Mouse (Mus musculus) forebrain, embryonic 14.5 days (tissue): ENCODE measurements around the gene Slc39a11. TPM values are rescaled to one million over a fixed set of nuclear protein-coding genes. Genes with fewer than 3 reads are reported as not detected.

Experiments used
- ATAC-seq: fragments of 200-750 bp; cut with Nextera tagmentation; 2 replicates; pipeline ENCODE4 v1.8.0; 2017; ENCODE audit warnings: mild to moderate bottlenecking, moderate library complexity
- DNase-seq: peaks from one replicate; pipeline ENCODE4 v3.0.0-alpha.2; 2015; ENCODE audit warnings: low spot score
- H3K27ac ChIP-seq: fragments of 300-500 bp; sonication (generic); 2 replicates; pipeline ENCODE4 v1.5.1; 2014; ENCODE audit warnings: low read depth, mild to moderate bottlenecking, control low read depth, low read length, moderate library complexity
- H3K27me3 ChIP-seq: fragments of 300-500 bp; sonication (generic); replicated peaks from 2 replicates; pipeline ENCODE4 v1.6.1; 2014; ENCODE audit warnings: low read length, control low read depth, mixed read lengths; ENCODE audit not compliant: control insufficient read depth, insufficient read depth
- H3K36me3 ChIP-seq: fragments of 300-500 bp; sonication (generic); 2 replicates; pipeline ENCODE4 v1.6.1; 2014; ENCODE audit warnings: low read length, control low read depth; ENCODE audit not compliant: control insufficient read depth, insufficient read depth
- H3K4me1 ChIP-seq: fragments of 300-500 bp; sonication (generic); 2 replicates; pipeline ENCODE4 v1.6.1; 2014; ENCODE audit warnings: antibody characterized with exemption, low read length, control low read depth; ENCODE audit not compliant: control insufficient read depth, insufficient read depth
- H3K4me2 ChIP-seq: fragments of 300-500 bp; sonication (generic); 2 replicates; pipeline ENCODE4 v1.6.1; 2014; ENCODE audit warnings: mild to moderate bottlenecking, control low read depth, low read length
- H3K4me3 ChIP-seq: fragments of 300-500 bp; sonication (generic); 2 replicates; pipeline ENCODE4 v1.5.1; 2014; ENCODE audit warnings: low read depth, low read length, control low read depth
- H3K9ac ChIP-seq: fragments of 300-500 bp; sonication (generic); 2 replicates; pipeline ENCODE4 v1.6.1; 2014; ENCODE audit warnings: mild to moderate bottlenecking, low read length, control low read depth, moderate library complexity
- H3K9me3 ChIP-seq: fragments of 300-500 bp; sonication (generic); replicated peaks from 2 replicates; pipeline ENCODE4 v1.6.1; 2016; ENCODE audit warnings: low read length, control low read depth, mixed read lengths; ENCODE audit not compliant: control insufficient read depth
- WGBS: fragments of 180-500 bp; shearing (Covaris S2); extraction: QIAGEN DNeasy Blood & Tissue Kit; methylation state at CpG from one replicate; pipeline ENCODE4 v1.1.7; 2014; 5-methylcytosine and 5-hydroxymethylcytosine counted together
- polyA plus RNA-seq: library from polyadenylated mRNA; unstranded; fragments of >200 nt; fragmentation: Nextera tagmentation; extraction: Ambion mirVana; gene quantifications from 2 replicates; pipeline ENCODE4 v1.2.1, GENCODE M21; 2014

Slc39a11 gene
- polyA plus RNA-seq, 1 experiment from 2014 or later, result 29.5 TPM

GRCm38 (mm10) chr11:113633398-113633797 is 16.5 kb downstream of the Slc39a11 start:
- H3K36me3 ChIP-seq, result no peaks in the 10 kb centered on the region
- WGBS, result 88% methylated on average over 5 of the region's 5 CpGs
- H3K4me1 ChIP-seq, result no peaks in the 10 kb centered on the region
- no peak for DNase-seq
- H3K27me3 ChIP-seq, result no peaks in the 10 kb centered on the region
- ATAC-seq, result no peak
- H3K27ac ChIP-seq, result no peak overlapping the region
- no peak overlapping the region for H3K4me2 ChIP-seq
- H3K9me3 ChIP-seq, result no peaks in the 10 kb centered on the region
- H3K4me3 ChIP-seq, result no peak overlapping the region
- H3K9ac ChIP-seq, result no peak overlapping the region

DNA sequence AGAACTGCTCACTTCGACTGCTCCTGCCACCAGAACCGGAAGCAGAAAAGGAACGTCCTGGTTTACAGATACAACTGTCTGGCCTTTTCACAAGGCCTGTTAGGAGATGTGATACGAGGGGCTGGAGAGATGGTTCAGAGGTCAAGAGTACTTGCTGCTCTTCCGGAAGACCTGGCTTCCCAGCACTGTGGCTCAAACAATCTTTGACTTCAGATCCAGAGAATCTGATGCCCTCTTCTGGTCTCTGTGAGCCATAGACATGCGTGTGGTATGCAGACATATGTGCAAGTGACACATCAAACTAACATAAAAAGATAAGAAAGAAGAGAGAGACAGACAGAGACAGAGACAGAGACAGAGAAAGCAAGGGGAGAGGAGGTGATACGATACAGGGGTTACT is 17.6 kb downstream of the Slc39a11 start:
- Histone ChIP-seq H3K4me3 (no peak overlapping the region), H3K4me2 (no peak overlapping the region), H3K4me1 (no peaks in the 10 kb centered on the region), H3K9me3 (no peaks in the 10 kb centered on the region), H3K27ac (no peak overlapping the region), H3K36me3 (0 out of 2 replicates have a peak, but pooled peaks cover 5% of the 10 kb centered on the region), H3K27me3 (no peaks in the 10 kb centered on the region), H3K9ac (no peak overlapping the region)
- DNase-seq, result no peak
- ATAC-seq, result no peak
- WGBS, result 86% methylated on average over 7 of the region's 7 CpGs

- H3K27ac ChIP-seq, result no peak overlapping the region
- H3K4me1 ChIP-seq, result no peaks in the 10 kb centered on the region
- H3K36me3 ChIP-seq, result 0 out of 2 replicates have a peak, but pooled peaks cover 7% of the 10 kb centered on the region
- no peak overlapping the region for H3K4me2 ChIP-seq
- H3K4me3 ChIP-seq, result no peak overlapping the region
- WGBS, result 88% methylated on average over 8 of the region's 8 CpGs
- no peak for DNase-seq
- no peak overlapping the region for H3K9ac ChIP-seq
- H3K27me3 ChIP-seq, result no peaks in the 10 kb centered on the region
- no peaks in the 10 kb centered on the region for H3K9me3 ChIP-seq
- no peak for ATAC-seq
These were observed 18.0 kb downstream of the Slc39a11 start for GRCm38 (mm10) chr11:113631862-113632261.

- H3K27me3 ChIP-seq, result no peaks in the 10 kb centered on the region
- 78% methylated on average over 8 of the region's 8 CpGs for WGBS
- H3K4me1 ChIP-seq, result no peaks in the 10 kb centered on the region
- no peak overlapping the region for H3K4me3 ChIP-seq
- H3K9ac ChIP-seq, result no peak overlapping the region
- H3K36me3 ChIP-seq, result 0 out of 2 replicates have a peak, but pooled peaks cover 7% of the 10 kb centered on the region
- no peak overlapping the region for H3K27ac ChIP-seq
- DNase-seq (no peak), ATAC-seq (no peak)
- no peaks in the 10 kb centered on the region for H3K9me3 ChIP-seq
- H3K4me2 ChIP-seq, result no peak overlapping the region
These were observed 18.6 kb downstream of the Slc39a11 start for GRCm38 (mm10) chr11:113631302-113631701.

GRCm38 (mm10) chr11:113630642-113631041 is 19.2 kb downstream of the Slc39a11 start:
- peak; percentile 67 for DNase-seq
- H3K27me3 ChIP-seq, result no peaks in the 10 kb centered on the region

DNA sequence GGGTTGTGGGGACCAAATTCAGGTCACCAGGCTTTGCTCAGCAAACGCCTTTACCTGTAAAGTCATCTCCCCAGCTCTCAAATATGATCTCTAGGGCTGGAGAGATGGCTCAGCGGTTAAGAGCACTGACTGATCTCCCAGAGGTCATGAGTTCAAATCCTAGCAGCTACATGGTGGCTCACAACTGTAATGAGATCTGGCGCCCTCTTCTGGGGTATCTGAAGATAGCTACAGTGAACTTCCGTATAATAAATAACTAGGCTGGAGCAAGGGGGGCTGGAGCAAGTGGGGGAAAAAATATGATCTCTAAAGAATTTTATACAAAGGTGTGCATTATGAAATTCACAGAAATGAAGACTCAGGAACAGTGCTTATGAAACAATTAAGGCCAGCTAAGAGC is 22.1 kb downstream of the Slc39a11 start:
- Histone ChIP-seq H3K4me1 (no peaks in the 10 kb centered on the region), H3K9me3 (no peaks in the 10 kb centered on the region), H3K9ac (no peak overlapping the region), H3K4me3 (no peak overlapping the region), H3K27ac (no peak overlapping the region), H3K27me3 (no peaks in the 10 kb centered on the region), H3K4me2 (no peak overlapping the region), H3K36me3 (peaks cover 26% of the 10 kb centered on the region)
- DNase-seq (no peak), ATAC-seq (no peak)
- WGBS, result 57% methylated on average over 4 of the region's 4 CpGs

More at GRCm38 (mm10) chr11:113630642-113631041, 19.2 kb downstream of the Slc39a11 start:
- peaks cover 8% of the 10 kb centered on the region; the same call in 1 of the 2 replicates for H3K36me3 ChIP-seq
- H3K27ac ChIP-seq, result no peak overlapping the region
- no peak overlapping the region for H3K4me2 ChIP-seq
- no peaks in the 10 kb centered on the region for H3K9me3 ChIP-seq
- no peak overlapping the region for H3K4me3 ChIP-seq
- no peak for ATAC-seq
- WGBS, result 61% methylated on average over 7 of the region's 7 CpGs
- no peaks in the 10 kb centered on the region for H3K4me1 ChIP-seq
- no peak overlapping the region for H3K9ac ChIP-seq

- 95% methylated on average over 18 of the region's 18 CpGs for WGBS
- H3K36me3 ChIP-seq, result peaks cover 26% of the 10 kb centered on the region
- DNase-seq (no peak), ATAC-seq (no peak)
- no peak overlapping the region for H3K4me3 ChIP-seq
- H3K4me2 ChIP-seq, result no peak overlapping the region
- H3K9ac ChIP-seq, result no peak overlapping the region
- 0 out of 2 replicates have a peak, but pooled peaks cover 4% of the 10 kb centered on the region for H3K4me1 ChIP-seq
- no peaks in the 10 kb centered on the region for H3K9me3 ChIP-seq
- 0 out of 2 replicates have a peak, but pooled peaks cover 5% of the 10 kb centered on the region for H3K27me3 ChIP-seq
- no peak overlapping the region for H3K27ac ChIP-seq
These were observed 24.4 kb downstream of the Slc39a11 start for GRCm38 (mm10) chr11:113625437-113625836.

DNA sequence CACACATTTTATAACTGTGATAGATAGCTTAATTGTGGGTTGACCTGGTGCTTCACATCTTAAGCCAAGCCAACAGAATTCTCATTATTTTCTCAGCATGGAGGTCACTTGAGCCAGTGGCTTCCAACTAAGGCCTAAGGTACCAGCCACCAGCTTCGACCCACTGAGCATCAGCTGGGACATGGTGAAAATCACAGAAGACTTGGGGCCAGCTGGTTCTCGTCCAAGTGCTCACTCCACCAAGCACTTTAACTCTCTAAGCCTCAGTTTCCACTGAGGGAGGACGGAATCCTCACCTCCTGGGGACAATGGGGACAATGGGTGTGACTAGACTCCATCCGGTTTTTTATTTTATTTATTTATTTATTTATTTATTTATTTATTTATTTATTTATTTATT is 27.9 kb downstream of the Slc39a11 start:
- H3K4me1 ChIP-seq, result peaks cover 8% of the 10 kb centered on the region; the same call in 1 of the 2 replicates
- no peak for DNase-seq
- peaks cover 19% of the 10 kb centered on the region for H3K36me3 ChIP-seq
- H3K4me3 ChIP-seq, result 0 out of 2 replicates have a peak overlapping the region, but pooled peaks have one; percentile 59
- WGBS, result 81% methylated on average over 4 of the region's 4 CpGs
- H3K27me3 ChIP-seq, result 0 out of 2 replicates have a peak, but pooled peaks cover 6% of the 10 kb centered on the region
- H3K9me3 ChIP-seq, result no peaks in the 10 kb centered on the region
- peak overlapping the region; percentile 96 for H3K4me2 ChIP-seq
- H3K9ac ChIP-seq, result no peak overlapping the region
- H3K27ac ChIP-seq, result no peak overlapping the region
- ATAC-seq, result no peak

DNA sequence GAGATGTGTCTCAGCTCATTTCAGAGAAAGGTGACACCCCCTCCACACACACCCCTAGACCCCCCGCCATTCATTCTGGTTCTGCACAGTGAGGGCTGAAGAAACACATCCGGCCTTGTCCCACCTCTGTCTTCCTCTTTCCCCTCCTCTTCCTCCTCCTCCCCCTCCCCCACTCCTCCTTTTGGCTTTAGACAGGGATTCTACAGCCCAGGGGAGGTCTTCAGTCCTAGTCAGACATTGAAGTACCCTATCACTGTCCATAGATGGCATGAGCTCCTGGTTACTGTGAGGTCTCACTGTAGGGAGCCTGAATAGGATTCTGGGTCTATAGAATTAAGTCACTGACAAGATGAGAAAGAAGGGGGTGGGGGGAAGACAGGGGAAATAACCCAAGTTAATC is 28.9 kb downstream of the Slc39a11 start:
- Histone ChIP-seq H3K9ac (peak overlapping the region; percentile 74), H3K27me3 (0 out of 2 replicates have a peak, but pooled peaks cover 8% of the 10 kb centered on the region), H3K27ac (no peak overlapping the region), H3K4me2 (peak overlapping the region; percentile 96), H3K9me3 (no peaks in the 10 kb centered on the region), H3K36me3 (peaks cover 19% of the 10 kb centered on the region), H3K4me3 (peak overlapping the region; percentile 59), H3K4me1 (peaks cover 8% of the 10 kb centered on the region; the same call in 1 of the 2 replicates)
- DNase-seq, result no peak
- WGBS, result 44% methylated on average over 2 of the region's 2 CpGs
- ATAC-seq, result no peak
